ENCODE assay signal across 11 mouse cellular contexts in the genomic region with DNA sequence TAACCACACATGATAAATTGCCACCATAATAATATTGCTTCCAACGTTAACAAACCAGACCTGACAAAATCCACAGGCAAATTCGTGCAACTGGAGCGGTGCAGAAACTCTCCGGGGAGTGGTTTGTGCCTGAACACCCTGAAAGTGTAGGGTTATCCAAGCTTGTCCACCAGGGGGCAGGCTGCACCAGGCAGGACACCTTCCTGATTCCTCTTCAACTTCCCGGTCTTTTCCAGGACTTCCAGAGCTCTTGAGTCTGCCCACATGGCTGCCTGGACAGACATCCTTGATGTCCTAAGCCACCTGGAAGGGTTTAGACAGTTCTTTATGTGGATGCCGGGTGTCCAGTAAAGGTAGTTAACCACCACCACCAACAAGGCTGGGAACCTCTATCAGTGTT. TPM values are rescaled to one million over a fixed set of nuclear protein-coding genes. Genes with fewer than 3 reads are reported as not detected.
DNase-seq lines count a peak whose midpoint lies in the region; ATAC-seq and TF ChIP-seq lines count a peak whose summit lies in the region.
"Had no signal": no experiment of that assay in that cellular context is flagged by ENCODE, and none has a peak within 500 bp of the region (broad histone marks: within the 10 kb centered on the region; RNA-seq: fewer than 3 reads in every experiment).

No protein-coding gene starts in this region.

- no peaks in the 10 kb centered on the region for H3K36me3 ChIP-seq in forebrain, postnatal 0 days (ENCODE audit: insufficient read depth)
- no peaks in the 10 kb centered on the region for H3K36me3 ChIP-seq in forebrain, embryonic 12.5 days (replicated peaks)
- no peaks in the 10 kb centered on the region for H3K36me3 ChIP-seq in neural tube, embryonic 15.5 days
- no peaks in the 10 kb centered on the region for H3K36me3 ChIP-seq in lung, postnatal 0 days (ENCODE audit: insufficient read depth, low read length)

- no peak overlapping the region for H3K4me3 ChIP-seq in forebrain, postnatal 0 days (ENCODE audit: low read depth, low read length)
- H3K4me3 ChIP-seq in forebrain, embryonic 12.5 days (replicated peaks) = no peak overlapping the region
- no peak overlapping the region for H3K4me3 ChIP-seq in neural tube, embryonic 15.5 days (replicated peaks)
- no peak overlapping the region for H3K4me3 ChIP-seq in lung, postnatal 0 days (ENCODE audit: low read depth, low read length)

- WGBS in forebrain, postnatal 0 days = 41% methylated on average over 6 of the region's 6 CpGs
- 41% methylated on average over 6 of the region's 6 CpGs for WGBS in forebrain, embryonic 12.5 days
- WGBS in neural tube, embryonic 15.5 days = 36% methylated on average over 6 of the region's 6 CpGs
- 29% methylated on average over 6 of the region's 6 CpGs for WGBS in lung, postnatal 0 days

- no peaks in the 10 kb centered on the region for H3K4me1 ChIP-seq in forebrain, postnatal 0 days (ENCODE audit: insufficient read depth)
- no peaks in the 10 kb centered on the region for H3K4me1 ChIP-seq in forebrain, embryonic 12.5 days
- no peaks in the 10 kb centered on the region for H3K4me1 ChIP-seq in neural tube, embryonic 15.5 days
- no peaks in the 10 kb centered on the region; the same call in 1 of the 2 replicates for H3K4me1 ChIP-seq in lung, postnatal 0 days (ENCODE audit: insufficient read depth, low read depth, low read length)

- no peak overlapping the region for H3K9ac ChIP-seq in forebrain, postnatal 0 days
- H3K9ac ChIP-seq in forebrain, embryonic 12.5 days = no peak overlapping the region
- H3K9ac ChIP-seq in neural tube, embryonic 15.5 days (replicated peaks) = no peak overlapping the region
- H3K9ac ChIP-seq in lung, postnatal 0 days (replicated peaks; ENCODE audit: low read depth) = no peak overlapping the region

- no peak for TF ChIP-seq EP300 in lung, postnatal 0 days (IDR thresholded peaks at IDR 0.05)

- H3K27ac ChIP-seq in forebrain, postnatal 0 days (ENCODE audit: low read depth, low read length) = no peak overlapping the region
- H3K27ac ChIP-seq in forebrain, embryonic 12.5 days = no peak overlapping the region
- no peak overlapping the region for H3K27ac ChIP-seq in neural tube, embryonic 15.5 days (replicated peaks)
- H3K27ac ChIP-seq in lung, postnatal 0 days (ENCODE audit: low read length) = no peak overlapping the region

- no peak for ATAC-seq in forebrain, postnatal 0 days
- no peak for ATAC-seq in forebrain, embryonic 12.5 days (ENCODE audit: low FRiP score)
- ATAC-seq in neural tube, embryonic 15.5 days (ENCODE audit: low FRiP score) = no peak
- peak; percentile 44; the same call in 1 of the 2 replicates for ATAC-seq in granulocyte monocyte progenitor cell, adult 5-6 weeks (replicated peaks; ENCODE audit: poor library complexity, severe bottlenecking)
- ATAC-seq in lung, postnatal 0 days = peak; percentile 25; the same call in 1 of the 2 replicates

- no peaks in the 10 kb centered on the region for H3K27me3 ChIP-seq in forebrain, postnatal 0 days (ENCODE audit: insufficient read depth, low read length)
- no peaks in the 10 kb centered on the region for H3K27me3 ChIP-seq in forebrain, embryonic 12.5 days
- H3K27me3 ChIP-seq in neural tube, embryonic 15.5 days (replicated peaks) = no peaks in the 10 kb centered on the region
- H3K27me3 ChIP-seq in lung, postnatal 0 days (replicated peaks; ENCODE audit: insufficient read depth, low read length) = no peaks in the 10 kb centered on the region

- peak; percentile 66 for TF ChIP-seq CTCF in forebrain, postnatal 0 days (IDR thresholded peaks at IDR 0.05; ENCODE audit: low read depth)
- TF ChIP-seq CTCF in lung, postnatal 0 days (IDR thresholded peaks at IDR 0.05) = peak; percentile 88

- no peaks in the 10 kb centered on the region for H3K9me3 ChIP-seq in forebrain, postnatal 0 days (ENCODE audit: low read length)
- H3K9me3 ChIP-seq in forebrain, embryonic 12.5 days = no peaks in the 10 kb centered on the region
- no peaks in the 10 kb centered on the region for H3K9me3 ChIP-seq in neural tube, embryonic 15.5 days (replicated peaks)
- no peaks in the 10 kb centered on the region for H3K9me3 ChIP-seq in lung, postnatal 0 days (ENCODE audit: low read length)

- H3K4me2 ChIP-seq in forebrain, postnatal 0 days (ENCODE audit: low read depth) = no peak overlapping the region
- no peak overlapping the region for H3K4me2 ChIP-seq in forebrain, embryonic 12.5 days
- no peak overlapping the region for H3K4me2 ChIP-seq in neural tube, embryonic 15.5 days
- H3K4me2 ChIP-seq in lung, postnatal 0 days (replicated peaks; ENCODE audit: low read depth, low read length) = no peak overlapping the region

- DNase-seq in forebrain, postnatal 0 days = no peak
- peak; percentile 55 for DNase-seq in neural tube, embryonic 10.5 days (ENCODE audit: extremely low spot score, low spot score)
- peak; percentile 86 for DNase-seq in adrenal gland, postnatal 14 days
- DNase-seq in lung, postnatal 0 days (ENCODE audit: low spot score) = peak; percentile 77
- DNase-seq in urinary bladder, postnatal 25 days (ENCODE audit: low spot score) = peak; percentile 72

RNA-seq across cellular contexts. Expression of gene Grrp1, which starts 9.3 kb away (rescaled TPM):
- total RNA-seq in forebrain, postnatal 0 days (2014; rRNA removed) = 14.2 and 18.3 TPM in 2 replicates
- 18.3 and 20.0 TPM in 2 replicates for polyA plus RNA-seq in forebrain, postnatal 0 days (2015; fragmentation: Nextera tagmentation; extraction: Ambion mirVana)
- 4.1 and 5.2 TPM in 2 replicates for polyA plus RNA-seq in forebrain, embryonic 12.5 days (2016; fragmentation: Nextera tagmentation; extraction: Ambion mirVana)
- polyA plus RNA-seq in neural tube, embryonic 15.5 days (2015; fragmentation: Nextera tagmentation; extraction: Ambion mirVana) = 14.2 and 17.0 TPM in 2 replicates
- total RNA-seq in adrenal gland, postnatal 14 days (2021) = 11.4 and 13.8 TPM in 2 replicates
- not detected in 2 replicates for total RNA-seq in granulocyte monocyte progenitor cell, adult 5-6 weeks (2014; fragmentation: Nextera tagmentation)
- total RNA-seq in granulocyte monocyte progenitor cell, adult 5-6 weeks (2017) = not detected in 2 replicates
- 23.6 and 24.5 TPM in 2 replicates for polyA plus RNA-seq in lung, postnatal 0 days (2015; fragmentation: Nextera tagmentation; extraction: Ambion mirVana)

RNA-seq across cellular contexts. Expression of gene Gm30191, which starts 16.5 kb away (rescaled TPM):
- total RNA-seq in forebrain, postnatal 0 days (2014; rRNA removed) = not detected in 2 replicates
- polyA plus RNA-seq in forebrain, postnatal 0 days (2015; fragmentation: Nextera tagmentation; extraction: Ambion mirVana) = 0.25 TPM in 1 of 2 replicates, not detected in the other
- polyA plus RNA-seq in forebrain, embryonic 12.5 days (2016; fragmentation: Nextera tagmentation; extraction: Ambion mirVana) = not detected in 2 replicates
- polyA plus RNA-seq in neural tube, embryonic 15.5 days (2015; fragmentation: Nextera tagmentation; extraction: Ambion mirVana) = not detected in 2 replicates
- not detected in 2 replicates for total RNA-seq in adrenal gland, postnatal 14 days (2021)
- not detected in 2 replicates for total RNA-seq in granulocyte monocyte progenitor cell, adult 5-6 weeks (2014; fragmentation: Nextera tagmentation)
- not detected in 2 replicates for total RNA-seq in granulocyte monocyte progenitor cell, adult 5-6 weeks (2017)
- not detected in 2 replicates for polyA plus RNA-seq in lung, postnatal 0 days (2015; fragmentation: Nextera tagmentation; extraction: Ambion mirVana)
- polyA plus RNA-seq: gonadal fat pad, adult 2 months; lung, embryonic 16.5 days; stomach, embryonic 16.5 days had no signal

RNA-seq across cellular contexts. Expression of gene Zfp593, which starts 17.8 kb away (rescaled TPM):
- 11.6 and 12.7 TPM in 2 replicates for total RNA-seq in forebrain, postnatal 0 days (2014; rRNA removed)
- 13.8 and 15.0 TPM in 2 replicates for polyA plus RNA-seq in forebrain, postnatal 0 days (2015; fragmentation: Nextera tagmentation; extraction: Ambion mirVana)
- polyA plus RNA-seq in forebrain, embryonic 12.5 days (2016; fragmentation: Nextera tagmentation; extraction: Ambion mirVana) = 18.5 and 20.4 TPM in 2 replicates
- polyA plus RNA-seq in neural tube, embryonic 15.5 days (2015; fragmentation: Nextera tagmentation; extraction: Ambion mirVana) = 13.9 and 14.8 TPM in 2 replicates
- total RNA-seq in adrenal gland, postnatal 14 days (2021) = 8.4 and 9.7 TPM in 2 replicates
- total RNA-seq in granulocyte monocyte progenitor cell, adult 5-6 weeks (2014; fragmentation: Nextera tagmentation) = 13.4 and 16.2 TPM in 2 replicates
- 9.4 and 18.7 TPM in 2 replicates for total RNA-seq in granulocyte monocyte progenitor cell, adult 5-6 weeks (2017)
- 9.0 and 9.2 TPM in 2 replicates for polyA plus RNA-seq in lung, postnatal 0 days (2015; fragmentation: Nextera tagmentation; extraction: Ambion mirVana)

RNA-seq across cellular contexts. Expression of gene E130218I03Rik, which starts 19.7 kb away (rescaled TPM):
- total RNA-seq in forebrain, postnatal 0 days (2014; rRNA removed) = 0.43 TPM in 1 of 2 replicates, not detected in the other
- polyA plus RNA-seq in forebrain, postnatal 0 days (2015; fragmentation: Nextera tagmentation; extraction: Ambion mirVana) = 0.11 and 0.33 TPM in 2 replicates
- 0.52 and 0.74 TPM in 2 replicates for polyA plus RNA-seq in forebrain, embryonic 12.5 days (2016; fragmentation: Nextera tagmentation; extraction: Ambion mirVana)
- polyA plus RNA-seq in neural tube, embryonic 15.5 days (2015; fragmentation: Nextera tagmentation; extraction: Ambion mirVana) = 0.42 TPM in 1 of 2 replicates, not detected in the other
- not detected in 2 replicates for total RNA-seq in adrenal gland, postnatal 14 days (2021)
- total RNA-seq in granulocyte monocyte progenitor cell, adult 5-6 weeks (2014; fragmentation: Nextera tagmentation) = not detected in 2 replicates
- total RNA-seq in granulocyte monocyte progenitor cell, adult 5-6 weeks (2017) = 0.21 and 0.22 TPM in 2 replicates
- polyA plus RNA-seq in lung, postnatal 0 days (2015; fragmentation: Nextera tagmentation; extraction: Ambion mirVana) = 0.31 TPM in 1 of 2 replicates, not detected in the other

RNA-seq across cellular contexts. Expression of gene Pdik1l, which starts 24.5 kb away (rescaled TPM):
- total RNA-seq in forebrain, postnatal 0 days (2014; rRNA removed) = 42.2 and 43.8 TPM in 2 replicates
- polyA plus RNA-seq in forebrain, postnatal 0 days (2015; fragmentation: Nextera tagmentation; extraction: Ambion mirVana) = 21.7 and 28.9 TPM in 2 replicates
- 33.3 and 34.8 TPM in 2 replicates for polyA plus RNA-seq in forebrain, embryonic 12.5 days (2016; fragmentation: Nextera tagmentation; extraction: Ambion mirVana)
- polyA plus RNA-seq in neural tube, embryonic 15.5 days (2015; fragmentation: Nextera tagmentation; extraction: Ambion mirVana) = 32.1 and 33.9 TPM in 2 replicates
- 18.1 and 20.7 TPM in 2 replicates for total RNA-seq in adrenal gland, postnatal 14 days (2021)
- total RNA-seq in granulocyte monocyte progenitor cell, adult 5-6 weeks (2014; fragmentation: Nextera tagmentation) = 17.6 and 18.5 TPM in 2 replicates
- 35.4 and 41.7 TPM in 2 replicates for total RNA-seq in granulocyte monocyte progenitor cell, adult 5-6 weeks (2017)
- polyA plus RNA-seq in lung, postnatal 0 days (2015; fragmentation: Nextera tagmentation; extraction: Ambion mirVana) = 9.9 and 10.0 TPM in 2 replicates

Comparison
In these comparisons a context has a peak if more than half of its experiments do, and no peak if none do; other contexts are left out.
1. ATAC-seq: peak in granulocyte monocyte progenitor cell, adult 5-6 weeks (single experiment) and lung, postnatal 0 days (single experiment); none in forebrain, postnatal 0 days (single experiment), forebrain, embryonic 12.5 days (single experiment) and neural tube, embryonic 15.5 days (single experiment).